Mouse (Mus musculus) right cerebral cortex, postnatal 25 days (tissue): ENCODE measurements around the gene Dtx4.
"Not testable (repeated sequence)": the region's sequence is repeated elsewhere in the genome, so short reads cannot be mapped to it uniquely, and the experiment has no call there.

Experiments used
- DNase-seq: peaks from one replicate; pipeline ENCODE4 v3.0.0; 2022

Dtx4 gene

GRCm38 (mm10) chr19:12501370-12502347 is at the start of gene Dtx4:
Gene Dtx4, minus strand, starts transcription at chr19:12501454.
- DNase-seq, result peak; percentile 89

- no peak for DNase-seq
Observed at GRCm38 (mm10) chr19:12550005-12550942, 49.0 kb upstream of the Dtx4 start.

DNA sequence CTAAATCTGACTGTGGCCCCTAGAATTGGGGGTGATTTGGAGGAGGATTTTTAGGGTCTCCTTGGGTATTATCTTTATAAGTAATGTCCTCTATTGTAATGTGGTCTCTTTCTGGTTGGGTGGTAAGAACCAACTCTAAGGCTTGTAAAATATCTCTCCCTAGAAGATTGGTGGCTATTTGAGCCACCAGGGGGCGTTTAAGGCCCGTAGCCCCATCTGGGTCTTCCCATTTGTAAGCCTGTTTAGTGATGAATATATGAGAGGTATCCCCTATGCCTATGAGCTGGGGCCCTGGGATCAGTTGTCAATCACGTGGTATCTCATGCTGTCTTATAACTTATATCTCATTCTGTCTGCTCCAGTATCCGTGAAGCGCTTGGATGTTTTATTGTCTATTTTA is 47.9 kb upstream of the Dtx4 start:
- no peak for DNase-seq

- DNase-seq, result not testable (repeated sequence)
Observed at GRCm38 (mm10) chr19:12545440-12545839, 44.2 kb upstream of the Dtx4 start, which contains the start of gene Fam111a. Gene Fam111a, plus strand, starts transcription at chr19:12545740.

GRCm38 (mm10) chr19:12541644-12542043 is 40.4 kb upstream of the Dtx4 start:
- no peak for DNase-seq

DNA sequence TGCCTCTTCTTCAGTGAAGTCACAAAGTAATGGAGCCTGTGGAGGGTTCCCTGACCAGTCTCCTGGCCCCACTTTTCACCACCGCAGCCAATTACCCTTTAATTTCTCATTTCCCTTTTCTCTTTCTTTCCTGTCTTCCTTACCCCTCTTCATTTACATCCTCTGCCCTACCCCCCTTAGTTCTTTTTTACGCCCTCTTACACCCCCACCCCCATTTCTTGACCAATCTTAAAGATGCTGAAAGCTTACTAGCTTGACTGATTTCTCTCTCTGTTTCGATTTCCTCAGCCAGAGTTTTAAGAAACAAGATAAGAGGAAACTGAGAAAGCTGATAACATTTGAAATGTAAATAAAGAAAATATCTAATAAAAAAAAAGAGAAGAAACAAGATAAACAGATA is 39.5 kb upstream of the Dtx4 start:
- no peak for DNase-seq

DNA sequence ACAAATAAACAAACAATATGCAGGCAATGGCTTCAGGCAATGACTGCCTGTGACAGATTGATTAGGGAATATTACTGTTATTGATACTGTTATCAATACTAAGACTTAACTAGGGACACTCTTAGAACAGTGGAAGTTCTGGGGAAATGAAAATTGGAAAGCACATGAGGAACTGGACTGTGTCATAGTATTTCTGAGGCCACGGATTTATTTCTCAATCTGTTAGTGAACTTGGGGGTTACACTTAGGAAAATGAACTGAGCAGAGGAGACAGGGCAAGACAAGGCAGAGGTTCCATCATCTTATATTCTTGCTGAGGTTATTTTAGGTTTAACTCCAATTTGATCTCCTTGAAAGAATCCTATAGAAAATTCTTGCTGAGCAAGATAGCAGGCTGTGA is 38.7 kb upstream of the Dtx4 start:
- no peak for DNase-seq

GRCm38 (mm10) chr19:12537168-12537567 is 35.9 kb upstream of the Dtx4 start:
- DNase-seq, result no peak

DNA sequence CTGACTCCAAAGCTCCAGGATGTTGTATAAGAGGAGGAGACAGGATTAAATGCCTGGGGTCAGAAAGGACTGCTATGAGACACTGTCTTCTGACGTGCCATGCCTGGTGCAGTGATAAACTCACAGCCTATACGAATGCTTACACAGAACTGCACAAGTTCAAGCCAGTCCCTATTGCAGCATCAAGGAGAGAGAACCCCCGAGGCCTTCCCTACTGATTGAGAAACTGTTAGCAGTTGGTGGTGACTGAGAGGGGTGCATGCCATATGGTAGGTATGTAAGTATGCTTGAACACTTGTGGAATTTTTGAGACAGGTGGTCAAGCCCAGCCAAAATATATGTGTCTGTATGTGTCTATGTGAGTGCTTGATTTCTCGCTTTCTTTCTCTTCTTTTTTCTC is 22.1 kb upstream of the Dtx4 start:
- DNase-seq, result no peak

DNA sequence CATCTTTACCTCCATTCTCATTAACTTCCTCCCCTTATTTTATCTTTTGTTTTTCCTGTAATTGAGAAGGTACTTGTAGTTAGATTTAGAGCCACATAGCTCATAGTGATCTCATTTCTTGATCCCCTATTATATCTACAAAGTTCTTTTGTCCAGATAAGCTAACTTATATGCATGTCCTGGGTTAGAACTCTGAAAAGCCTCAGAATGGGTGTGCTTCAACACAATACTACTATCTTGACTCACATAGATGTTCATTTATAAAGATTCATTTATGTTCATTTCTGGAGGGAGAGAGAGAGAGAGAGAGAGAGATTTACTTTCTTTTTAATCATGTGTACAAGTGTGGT is 17.3 kb upstream of the Dtx4 start:
- DNase-seq, result no peak

- peak; percentile 66 for DNase-seq
Observed at GRCm38 (mm10) chr19:12517671-12518540, 16.7 kb upstream of the Dtx4 start.

- DNase-seq, result no peak
Observed at GRCm38 (mm10) chr19:12514621-12515020, 13.4 kb upstream of the Dtx4 start.

GRCm38 (mm10) chr19:12502756-12503155 is 1.5 kb upstream of the Dtx4 start:
- DNase-seq, result no peak

GRCm38 (mm10) chr19:12500881-12501311 is 358 bp downstream of the Dtx4 start:
- peak; percentile 74 for DNase-seq

DNA sequence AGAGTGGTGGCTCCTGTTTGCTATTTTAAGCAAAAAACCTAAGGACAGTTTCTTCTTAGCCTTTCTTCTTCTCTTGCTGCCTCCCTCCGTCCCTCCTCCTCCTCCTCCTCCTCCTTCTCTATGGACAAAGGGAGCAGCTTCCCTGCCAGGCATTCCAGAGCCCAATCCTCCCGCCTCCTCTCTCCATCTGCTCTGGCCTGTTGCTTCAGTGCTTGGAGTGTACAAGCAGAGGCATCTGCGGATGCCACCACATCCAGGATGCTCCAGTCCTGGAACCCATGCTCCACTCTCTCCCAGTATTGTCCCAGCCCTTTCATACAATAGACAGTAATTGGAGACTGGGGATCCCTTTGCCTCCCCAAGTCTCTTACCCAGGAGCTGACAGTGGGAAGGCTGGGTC is 1.1 kb downstream of the Dtx4 start:
- DNase-seq, result peak; percentile 74

GRCm38 (mm10) chr19:12499485-12499884 is 1.8 kb downstream of the Dtx4 start:
- no peak for DNase-seq

- no peak for DNase-seq
Observed at GRCm38 (mm10) chr19:12498941-12499340, 2.3 kb downstream of the Dtx4 start.

GRCm38 (mm10) chr19:12498321-12498720 is 2.9 kb downstream of the Dtx4 start:
- no peak for DNase-seq

DNA sequence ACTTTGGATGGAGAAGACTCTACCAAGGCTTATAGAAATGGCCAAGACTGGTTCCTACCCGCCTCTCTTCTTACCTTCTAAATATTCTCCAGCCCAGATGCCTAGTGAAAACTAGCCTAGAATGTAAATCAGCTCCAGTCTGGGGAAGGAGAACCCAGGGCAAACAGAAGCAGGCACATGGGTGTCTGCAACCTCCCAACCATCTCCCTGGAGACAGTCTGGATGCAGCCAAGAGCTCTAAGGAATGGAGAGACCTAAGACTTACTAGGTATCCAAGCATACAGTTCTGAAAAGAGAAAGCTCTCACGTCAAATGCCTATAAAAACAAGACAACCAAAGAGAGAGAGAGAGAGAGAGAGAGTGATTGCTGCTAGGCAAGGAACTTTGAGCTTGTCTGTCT is 3.3 kb downstream of the Dtx4 start:
- DNase-seq, result no peak

- DNase-seq, result no peak
Observed at GRCm38 (mm10) chr19:12496241-12496640, 5.0 kb downstream of the Dtx4 start.

- no peak for DNase-seq
Observed at GRCm38 (mm10) chr19:12494972-12495535, 6.2 kb downstream of the Dtx4 start.

GRCm38 (mm10) chr19:12494187-12494458 is 7.1 kb downstream of the Dtx4 start:
- no peak for DNase-seq
